Mouse (Mus musculus) R1 (cell line): Measurements from ENCODE around the gene Kif2c.
"Not testable (repeated sequence)": the region's sequence is repeated elsewhere in the genome, so short reads cannot be mapped to it uniquely, and the experiment has no call there.

Experiments used
- DNase-seq: peaks from one replicate; pipeline ENCODE4 v3.0.0-alpha.2; 2018; ENCODE audit warnings: low read depth, low spot score

Gene Kif2c

DNA sequence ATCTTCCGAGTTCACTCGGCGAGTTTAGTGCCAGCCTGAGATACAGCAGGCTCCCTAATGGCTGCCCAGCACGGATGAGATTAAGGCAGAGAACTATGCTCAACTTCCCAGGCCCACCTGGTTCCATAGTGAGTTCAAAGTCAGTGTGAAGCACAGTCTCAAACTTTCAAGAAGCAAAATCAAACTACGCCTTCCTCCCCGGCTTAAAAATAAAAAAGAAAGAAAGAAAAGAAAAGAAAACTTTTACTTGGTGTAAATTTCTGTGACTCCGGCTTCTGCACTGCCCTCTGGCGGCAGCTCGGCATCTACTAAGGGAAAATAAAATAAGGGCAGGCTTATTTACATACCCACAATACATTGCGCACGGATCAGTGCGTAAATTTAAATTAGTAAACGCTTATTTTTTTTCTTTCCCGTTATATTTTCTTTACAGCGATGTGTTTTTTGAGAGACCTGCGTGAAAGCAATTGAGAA is 7.0 kb upstream of the Kif2c start:
- peak; percentile 84 for DNase-seq

DNA sequence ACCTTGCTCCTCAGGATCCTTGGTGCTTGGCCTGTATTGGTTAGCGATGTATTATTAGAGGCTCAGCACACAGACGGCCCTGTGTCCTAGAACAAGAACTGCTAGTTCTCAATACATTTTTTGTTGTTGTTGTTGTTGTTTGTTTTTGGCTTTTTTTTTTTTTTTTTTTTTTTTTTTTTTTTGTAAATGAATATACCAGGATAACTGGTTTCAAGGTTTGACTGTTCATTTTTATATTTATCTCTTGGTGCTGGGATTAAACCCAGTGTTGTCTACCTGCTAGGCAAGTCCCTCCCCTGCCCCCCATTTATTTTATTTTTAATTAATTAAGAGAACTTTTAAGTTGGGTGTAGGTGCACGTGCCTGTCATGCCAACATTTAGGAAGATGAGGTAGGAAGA is 6.5 kb upstream of the Kif2c start:
- no peak for DNase-seq

GRCm38 (mm10) chr4:117182759-117183096 is 289 bp upstream of the Kif2c start:
- DNase-seq, result not testable (repeated sequence)

- peak; percentile 89 for DNase-seq
These were observed 12.5 kb downstream of the Kif2c start for GRCm38 (mm10) chr4:117169936-117170335.

DNA sequence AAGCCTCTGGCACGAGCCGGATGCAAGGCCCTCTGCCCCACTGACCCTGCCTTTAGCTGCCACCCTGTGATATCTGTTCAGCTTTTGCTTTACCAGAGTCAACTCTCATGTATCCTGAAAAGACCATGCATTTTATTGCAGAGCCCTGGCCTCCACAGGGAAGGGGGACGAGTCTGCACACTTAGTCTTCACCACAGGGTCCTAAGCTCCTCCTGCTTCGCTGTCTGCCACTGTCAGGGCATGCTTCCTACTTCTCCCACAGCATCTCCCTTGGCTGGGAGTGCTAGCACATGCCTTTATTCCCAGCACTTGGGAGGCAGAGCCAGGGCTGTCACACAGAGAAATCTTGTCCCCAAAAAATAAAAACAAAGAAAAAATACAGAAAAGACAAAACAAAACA is 21.3 kb downstream of the Kif2c start:
- no peak for DNase-seq

- DNase-seq, result peak; percentile 53
These were observed 22.8 kb downstream of the Kif2c start for GRCm38 (mm10) chr4:117159666-117160065.

- DNase-seq, result no peak
These were observed 26.1 kb downstream of the Kif2c start for GRCm38 (mm10) chr4:117156372-117156771.

- peak; percentile 96 for DNase-seq
These were observed 26.6 kb downstream of the Kif2c start, which contains the start of gene Rps8 for GRCm38 (mm10) chr4:117155792-117156355. Gene Rps8, minus strand, starts transcription at chr4:117156243.

- peak; percentile 48 for DNase-seq
These were observed 27.2 kb downstream of the Kif2c start for GRCm38 (mm10) chr4:117155020-117155791.

GRCm38 (mm10) chr4:117152714-117153113 is 29.7 kb downstream of the Kif2c start:
- DNase-seq, result peak; percentile 91

- no peak for DNase-seq
These were observed 31.0 kb downstream of the Kif2c start for GRCm38 (mm10) chr4:117151416-117151815.

- DNase-seq, result no peak
These were observed 32.2 kb downstream of the Kif2c start for GRCm38 (mm10) chr4:117150212-117150733.

DNA sequence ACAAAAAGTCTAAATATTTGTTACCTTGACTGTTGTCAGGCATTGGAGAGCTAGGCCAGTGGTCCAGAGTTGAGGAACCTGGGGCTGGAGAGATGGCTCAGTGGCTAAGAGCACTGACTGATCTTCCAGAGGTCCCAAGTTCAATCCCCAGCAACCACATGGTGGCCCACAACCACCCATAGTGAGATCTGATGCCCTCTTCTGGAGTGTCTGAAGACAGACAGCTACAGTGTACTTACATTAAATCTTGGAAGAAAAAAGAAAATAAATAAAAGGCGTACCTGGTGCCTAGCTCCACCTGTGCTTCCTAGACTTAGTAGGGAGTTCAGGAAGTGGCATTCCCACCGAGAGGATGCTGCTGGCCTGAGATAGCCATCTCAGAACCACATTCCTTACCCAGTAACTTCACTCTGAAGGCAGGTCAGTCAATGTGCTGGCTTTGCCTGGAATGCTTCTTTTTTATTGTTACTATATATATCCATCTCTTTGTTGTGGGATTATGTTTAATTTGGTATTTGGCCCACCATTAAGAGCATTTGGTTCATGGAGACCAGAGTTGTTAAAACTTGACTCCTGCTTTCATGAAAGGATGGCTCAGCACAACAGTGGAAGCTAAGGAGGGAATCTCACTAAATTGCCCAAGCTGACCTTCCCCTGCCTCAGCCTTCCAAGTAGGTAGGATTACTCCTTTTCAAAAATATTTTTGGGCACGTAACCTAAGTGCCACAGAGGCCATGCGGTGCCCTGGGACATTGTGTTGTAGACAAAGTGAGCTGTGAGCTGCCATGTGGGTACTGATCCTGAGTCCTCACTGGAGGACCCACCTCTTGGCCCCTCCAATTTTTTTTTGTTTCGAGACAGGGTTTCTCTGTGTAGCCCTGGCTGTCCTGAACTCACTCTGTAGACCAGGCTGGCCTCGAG is 32.9 kb downstream of the Kif2c start:
- DNase-seq, result peak; percentile 67

DNA sequence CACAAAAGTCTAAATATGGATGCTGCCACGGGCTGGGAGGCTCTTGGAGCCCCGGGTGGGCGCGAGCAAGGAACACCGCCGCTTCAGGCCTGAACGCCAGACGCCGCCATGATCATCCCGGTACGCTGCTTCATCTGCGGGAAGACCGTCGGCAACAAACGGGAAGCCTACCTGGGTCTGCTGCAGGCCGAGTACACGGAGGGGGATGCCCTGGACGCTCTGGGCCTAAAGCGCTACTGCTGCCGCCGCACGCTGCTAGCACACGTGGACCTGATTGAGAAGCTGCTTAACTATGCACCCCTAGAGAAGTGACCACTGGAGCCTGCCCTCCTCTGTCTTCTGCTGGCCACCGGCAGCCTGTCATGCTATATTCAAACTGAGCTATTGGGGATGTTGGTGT is 33.6 kb downstream of the Kif2c start:
- no peak for DNase-seq

GRCm38 (mm10) chr4:117148047-117148713 is 34.3 kb downstream of the Kif2c start:
- DNase-seq, result peak; percentile 56

DNA sequence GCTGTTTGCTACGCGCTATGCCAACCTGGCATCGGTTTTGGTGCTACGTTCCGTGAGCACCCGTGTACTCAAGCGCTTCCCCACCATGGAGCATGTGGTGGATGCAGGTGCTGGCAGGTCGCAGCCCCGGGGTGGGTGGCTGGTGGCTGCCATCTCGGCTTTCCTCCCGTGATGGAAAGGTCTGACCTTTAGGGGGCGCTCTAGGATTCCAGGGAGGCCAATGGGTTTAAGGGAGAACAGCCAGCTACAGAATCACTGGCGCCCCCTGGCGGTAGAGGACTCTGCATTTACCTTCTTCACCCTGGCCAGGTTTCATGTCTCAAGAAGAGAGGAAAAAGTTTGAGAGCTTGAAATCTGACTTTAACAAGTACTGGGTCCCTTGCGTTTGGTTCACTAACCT is 36.3 kb downstream of the Kif2c start:
- peak; percentile 98 for DNase-seq

- DNase-seq, result no peak
These were observed 37.2 kb downstream of the Kif2c start for GRCm38 (mm10) chr4:117145248-117145647.

DNA sequence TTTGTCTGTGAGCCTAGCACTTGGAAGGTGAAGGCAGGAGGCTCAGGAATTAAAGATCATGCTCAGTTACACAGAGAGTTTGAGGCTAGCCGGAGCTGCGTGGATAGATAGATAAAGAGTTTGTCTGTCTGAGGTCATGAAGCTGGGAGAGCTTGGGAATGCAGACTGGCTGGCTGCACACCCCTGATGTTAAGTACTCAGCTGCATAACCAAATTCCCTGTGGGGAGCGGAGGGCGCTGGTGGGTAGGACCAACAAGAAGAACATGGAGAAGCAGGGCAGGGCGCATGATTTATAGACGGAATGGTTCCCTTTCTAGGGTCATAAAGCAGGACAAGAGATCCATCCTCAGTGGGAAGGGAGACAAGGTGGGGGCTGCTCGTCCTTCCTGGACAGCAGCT is 39.4 kb downstream of the Kif2c start:
- DNase-seq, result peak; percentile 56

DNA sequence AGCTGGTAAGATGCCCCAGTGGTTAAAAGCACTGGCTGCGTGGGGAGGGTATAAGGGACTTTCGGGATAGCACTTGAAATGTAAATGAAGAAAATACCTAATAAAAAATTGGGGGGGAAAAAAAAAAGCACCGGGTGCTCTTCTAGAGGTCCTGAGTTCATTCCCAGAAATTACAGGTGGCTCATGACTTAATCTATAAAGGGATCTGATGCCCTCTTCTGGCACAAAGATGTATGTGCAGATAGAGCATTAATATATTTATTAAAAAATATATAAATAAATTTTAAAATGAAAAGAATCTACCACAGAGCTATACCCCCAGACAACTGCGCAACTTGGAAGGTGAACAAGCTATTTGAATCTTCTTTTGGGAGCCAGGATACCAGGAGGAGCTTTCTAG is 41.8 kb downstream of the Kif2c start:
- no peak for DNase-seq

GRCm38 (mm10) chr4:117139217-117139612 is 43.2 kb downstream of the Kif2c start:
- peak; percentile 95 for DNase-seq
